Mouse (Mus musculus): Measurements from ENCODE around the gene Kdr. TPM values are rescaled to one million over a fixed set of nuclear protein-coding genes. Genes with fewer than 3 reads are reported as not detected.

The Kdr gene
- polyA plus RNA-seq, 1 experiment from 2014 or later: 7.7 TPM

DNA sequence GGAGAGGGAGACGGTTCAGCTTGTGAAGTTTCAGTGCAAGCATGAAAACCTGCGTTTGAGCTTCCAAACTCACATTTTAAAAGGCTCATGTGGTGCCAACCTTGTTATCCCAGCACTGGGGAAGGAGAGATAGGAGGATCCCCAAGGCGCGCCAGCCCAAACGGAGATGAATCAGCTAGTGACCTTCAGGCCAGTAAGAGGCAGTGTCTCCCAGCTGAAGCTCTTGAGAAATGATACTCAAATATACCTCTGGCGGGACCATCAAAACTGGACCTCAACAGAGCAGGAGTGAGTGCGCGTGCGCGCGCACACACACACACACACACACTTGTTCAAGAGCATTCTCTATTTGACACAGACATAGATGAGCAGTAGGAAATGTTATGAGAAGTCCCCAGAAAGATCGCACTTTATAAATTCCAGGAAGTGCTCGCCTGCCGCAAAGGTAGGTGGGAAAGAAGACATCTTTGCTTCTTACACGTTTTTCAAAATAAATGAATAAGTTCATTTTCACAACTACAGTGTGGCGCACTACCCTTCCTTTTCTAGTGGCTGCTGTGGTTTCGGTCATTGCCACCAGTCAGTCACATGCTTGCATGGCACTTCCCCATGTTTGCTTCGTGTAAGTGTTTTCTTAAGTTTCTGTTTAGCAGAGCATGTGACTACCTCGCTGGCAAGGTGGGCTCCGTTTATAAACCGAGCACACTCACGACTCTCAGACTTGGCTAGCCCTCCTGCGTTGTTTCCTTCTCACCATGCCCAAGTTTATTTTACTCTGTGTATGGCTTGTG is 2.5 kb upstream of the Kdr start:
- 53% methylated on average over 23 of the region's 23 CpGs for WGBS (ENCODE audit: insufficient replicate concordance)

DNA sequence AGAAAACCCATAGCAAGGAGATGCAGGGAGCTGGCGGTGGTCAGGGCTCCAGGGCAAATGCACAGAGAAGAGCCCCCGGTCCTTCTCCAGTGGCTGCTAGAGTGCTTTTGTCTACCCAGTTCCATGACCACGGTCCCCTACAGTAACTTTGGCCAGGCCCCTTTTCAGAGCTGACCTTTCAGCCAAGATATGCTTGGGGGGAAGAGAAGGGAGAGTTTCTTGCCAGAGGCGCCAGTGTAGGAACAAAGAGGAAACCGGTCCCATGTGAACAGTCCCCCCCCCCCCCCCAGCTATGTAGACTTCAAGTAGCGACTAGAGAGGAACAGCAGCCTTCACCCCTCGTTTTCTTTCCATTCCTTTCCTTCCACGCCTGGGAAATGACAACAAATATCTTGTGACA is 850 bp upstream of the Kdr start:
- Histone ChIP-seq H3K27ac (no peak overlapping the region), H3K27me3 (peaks cover 85% of the 10 kb centered on the region)
- ATAC-seq (ENCODE audit: low read depth): no peak

More for the DNA sequence above, 2.5 kb upstream of the Kdr start:
- Histone ChIP-seq H3K4me2 (no peak overlapping the region), H3K36me3 (no peaks in the 10 kb centered on the region), H3K9ac (no peak overlapping the region), H3K27ac (no peak overlapping the region), H3K4me1 (replicated peaks) (peaks cover 12% of the 10 kb centered on the region), H3K4me3 (replicated peaks) (no peak overlapping the region), H3K27me3 (peaks cover 70% of the 10 kb centered on the region), H3K9me3 (replicated peaks) (no peaks in the 10 kb centered on the region)
- DNase-seq (no peak), ATAC-seq (ENCODE audit: low read depth) (no peak)

DNA sequence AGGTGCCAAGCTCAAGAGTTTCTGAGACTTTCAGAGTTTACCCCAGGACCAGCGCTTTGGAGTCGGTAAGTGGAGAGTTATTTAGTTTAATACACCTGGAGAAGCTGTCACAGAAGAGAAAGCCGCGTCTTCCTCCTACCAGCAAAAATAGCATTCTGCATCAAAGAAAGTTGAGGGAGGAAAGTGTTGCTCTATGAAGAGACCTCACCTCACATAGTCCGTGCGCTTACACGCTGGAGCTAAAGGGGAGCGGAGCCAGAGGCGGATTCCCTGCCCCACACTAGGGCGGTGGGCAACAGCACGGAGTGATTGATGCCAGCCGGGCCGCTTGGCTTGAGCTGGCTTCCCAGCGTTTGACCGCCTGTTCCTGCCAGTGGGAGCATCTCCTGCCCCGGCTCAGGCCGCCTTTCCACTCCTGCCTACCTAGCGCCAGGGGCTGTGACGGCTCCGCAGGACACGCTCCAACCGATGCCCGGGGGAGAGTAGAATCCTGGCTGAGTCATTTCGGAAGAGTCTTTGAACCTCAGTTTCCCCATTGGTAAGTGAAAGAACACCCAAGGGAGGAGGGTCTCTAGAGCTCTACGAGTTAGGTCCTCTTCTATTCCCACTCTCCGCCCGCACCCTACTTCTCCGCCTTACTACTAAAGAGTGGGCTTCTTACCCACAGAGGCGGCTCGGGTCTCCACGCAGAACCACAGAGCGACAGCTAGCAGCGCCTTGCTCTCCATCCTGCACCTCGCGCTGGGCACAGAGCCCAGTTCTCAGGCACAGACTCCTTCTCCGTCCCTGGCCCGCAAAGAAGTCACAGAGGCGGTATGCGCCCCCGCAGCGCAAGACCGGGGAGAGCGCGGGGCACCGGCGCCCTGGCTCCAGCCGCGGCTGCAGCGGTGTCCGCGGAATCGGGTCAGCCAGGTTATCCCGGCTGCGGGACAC is 551 bp downstream of the Kdr start:
- DNase-seq (no peak), ATAC-seq (ENCODE audit: low read depth) (peak; percentile 12; the same call in 1 of the 2 replicates)
- Histone ChIP-seq H3K9me3 (replicated peaks) (no peaks in the 10 kb centered on the region), H3K4me3 (replicated peaks) (peak overlapping the region; percentile 61), H3K9ac (peak overlapping the region; percentile 63), H3K4me1 (replicated peaks) (peaks cover 12% of the 10 kb centered on the region), H3K27ac (peak overlapping the region; percentile 43; the same call in 1 of the 2 replicates), H3K36me3 (no peaks in the 10 kb centered on the region), H3K27me3 (peaks cover 86% of the 10 kb centered on the region), H3K4me2 (peak overlapping the region; percentile 77)
- under 1% methylated on average over 54 of the region's 54 CpGs for WGBS (ENCODE audit: insufficient replicate concordance)

More for the DNA sequence above, 850 bp upstream of the Kdr start:
- Histone ChIP-seq H3K9me3 (replicated peaks) (no peaks in the 10 kb centered on the region), H3K4me1 (replicated peaks) (peaks cover 12% of the 10 kb centered on the region), H3K4me2 (peak overlapping the region; percentile 77), H3K4me3 (replicated peaks) (peak overlapping the region; percentile 61), H3K9ac (no peak overlapping the region), H3K36me3 (no peaks in the 10 kb centered on the region)
- WGBS (ENCODE audit: insufficient replicate concordance): 11% methylated on average over 8 of the region's 8 CpGs
- no peak for DNase-seq

DNA sequence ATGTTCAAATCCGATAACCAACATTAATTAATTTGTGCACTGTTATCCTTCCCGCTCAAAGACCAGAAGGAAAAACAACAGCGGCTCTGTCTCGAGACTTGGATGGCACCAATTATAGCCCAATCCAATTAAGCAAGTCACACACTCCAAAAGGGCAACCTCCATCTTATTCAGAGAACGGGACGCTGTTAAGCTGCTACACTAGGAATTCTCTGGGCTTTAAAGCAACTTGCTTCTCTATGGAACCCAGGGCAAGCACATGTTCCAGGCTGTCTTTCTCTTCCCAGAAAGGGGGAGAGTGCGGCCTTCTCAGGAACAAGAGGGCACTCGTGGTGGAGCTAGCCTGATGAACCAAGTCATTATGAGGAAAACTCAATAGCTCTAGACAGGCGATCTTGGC is 1.6 kb downstream of the Kdr start:
- Histone ChIP-seq H3K27ac (no peak overlapping the region), H3K9me3 (replicated peaks) (no peaks in the 10 kb centered on the region), H3K9ac (no peak overlapping the region), H3K4me3 (replicated peaks) (peak overlapping the region; percentile 10; the same call in 1 of the 2 replicates), H3K4me1 (replicated peaks) (peaks cover 12% of the 10 kb centered on the region), H3K36me3 (no peaks in the 10 kb centered on the region), H3K4me2 (no peak overlapping the region), H3K27me3 (peaks cover 78% of the 10 kb centered on the region)
- ATAC-seq (ENCODE audit: low read depth) (no peak), DNase-seq (no peak)
- WGBS (ENCODE audit: insufficient replicate concordance): 36% methylated on average over 9 of the region's 9 CpGs

DNA sequence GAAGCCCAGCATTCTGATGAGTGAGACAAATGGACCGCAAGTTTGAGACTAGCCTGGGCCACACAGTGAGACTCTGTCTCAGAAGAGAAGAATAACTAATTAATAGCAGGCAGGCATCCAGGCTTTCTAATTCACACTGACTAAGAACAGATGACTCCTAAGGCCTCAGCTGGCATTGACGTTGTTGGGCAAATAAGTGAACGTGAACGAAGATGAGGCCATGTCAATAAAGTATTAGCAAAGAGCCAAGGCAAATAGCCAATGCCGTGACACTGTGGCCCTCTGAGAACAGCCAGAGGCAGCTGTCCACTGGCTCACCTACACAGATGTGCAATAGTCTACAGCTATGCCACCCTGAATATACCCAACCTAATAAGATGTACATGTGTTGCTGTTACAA is 2.9 kb downstream of the Kdr start:
- peaks cover 65% of the 10 kb centered on the region for H3K27me3 ChIP-seq
- peak overlapping the region; percentile 2; the same call in 1 of the 2 replicates for H3K4me3 ChIP-seq (replicated peaks)
- DNase-seq: no peak
- H3K9me3 ChIP-seq (replicated peaks): no peaks in the 10 kb centered on the region
- 0 out of 2 replicates have a peak overlapping the region, but pooled peaks have one; percentile 43 for H3K27ac ChIP-seq
- 0 out of 2 replicates have a peak overlapping the region, but pooled peaks have one; percentile 10 for H3K4me2 ChIP-seq
- 59% methylated on average over 5 of the region's 5 CpGs for WGBS (ENCODE audit: insufficient replicate concordance)
- no peak for ATAC-seq (ENCODE audit: low read depth)
- no peak overlapping the region for H3K9ac ChIP-seq
- H3K4me1 ChIP-seq (replicated peaks): peaks cover 12% of the 10 kb centered on the region
- no peaks in the 10 kb centered on the region for H3K36me3 ChIP-seq

DNA sequence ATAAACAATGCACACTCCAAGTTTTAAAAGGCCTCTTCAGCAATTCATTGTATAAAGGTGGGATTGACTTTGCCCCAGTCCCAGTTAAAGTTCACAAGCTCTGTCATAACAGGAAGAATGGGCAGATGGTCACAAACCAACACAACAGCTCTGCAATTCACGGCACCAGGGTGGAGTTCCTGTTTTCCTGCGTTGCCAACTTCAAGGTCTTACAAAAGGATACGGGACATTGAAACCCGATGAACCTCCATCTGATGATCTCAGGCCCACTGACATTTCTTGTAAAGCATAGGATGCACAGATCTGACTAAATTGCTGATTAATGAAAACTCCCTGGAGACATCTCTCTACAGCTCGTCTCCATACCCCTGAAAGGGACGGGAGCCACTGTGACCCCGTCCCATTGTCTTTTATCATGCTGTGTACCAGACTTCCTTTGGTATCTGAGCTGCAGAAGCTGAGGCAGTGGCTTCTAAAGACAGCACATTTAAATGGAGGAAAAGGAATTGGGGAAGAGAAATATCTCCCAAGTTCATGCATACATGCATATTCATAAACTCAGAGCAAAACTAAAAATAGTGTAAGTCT is 3.6 kb downstream of the Kdr start:
- Histone ChIP-seq H3K27me3 (peaks cover 58% of the 10 kb centered on the region), H3K36me3 (no peaks in the 10 kb centered on the region), H3K4me1 (replicated peaks) (peaks cover 12% of the 10 kb centered on the region), H3K27ac (0 out of 2 replicates have a peak overlapping the region, but pooled peaks have one; percentile 43), H3K9ac (no peak overlapping the region), H3K9me3 (replicated peaks) (no peaks in the 10 kb centered on the region), H3K4me3 (replicated peaks) (no peak overlapping the region), H3K4me2 (no peak overlapping the region)
- WGBS (ENCODE audit: insufficient replicate concordance): 14% methylated on average over 7 of the region's 7 CpGs
- DNase-seq: no peak
- peak; percentile 15; the same call in 1 of the 2 replicates for ATAC-seq (ENCODE audit: low read depth)

DNA sequence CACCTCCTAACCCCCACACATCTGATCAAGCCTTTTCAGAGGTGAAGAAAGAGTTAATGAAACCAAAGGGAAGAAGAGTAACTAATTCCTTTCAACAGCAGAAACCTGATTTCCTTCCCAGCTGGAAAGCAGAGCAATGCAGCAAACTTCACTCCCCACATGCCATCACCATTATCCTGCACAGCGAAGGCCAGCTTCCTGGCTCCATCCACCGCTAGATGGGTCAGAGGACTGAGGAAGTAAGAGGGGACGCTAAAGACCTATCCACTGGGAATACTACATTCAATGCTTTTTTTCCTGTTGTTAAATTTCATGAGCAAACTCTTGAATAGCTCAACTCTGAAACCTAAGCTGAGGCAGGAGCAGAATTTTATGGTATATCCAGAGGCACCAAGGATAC is 8.4 kb downstream of the Kdr start:
- H3K4me1 ChIP-seq (replicated peaks): no peaks in the 10 kb centered on the region
- no peak overlapping the region for H3K9ac ChIP-seq
- H3K4me2 ChIP-seq: no peak overlapping the region
- H3K4me3 ChIP-seq (replicated peaks): no peak overlapping the region
- ATAC-seq (ENCODE audit: low read depth) (no peak), DNase-seq (no peak)
- H3K27me3 ChIP-seq: peaks cover 10% of the 10 kb centered on the region
- no peaks in the 10 kb centered on the region for H3K9me3 ChIP-seq (replicated peaks)
- H3K27ac ChIP-seq: no peak overlapping the region
- WGBS (ENCODE audit: insufficient replicate concordance): 51% methylated on average over 3 of the region's 3 CpGs
- H3K36me3 ChIP-seq: no peaks in the 10 kb centered on the region

DNA sequence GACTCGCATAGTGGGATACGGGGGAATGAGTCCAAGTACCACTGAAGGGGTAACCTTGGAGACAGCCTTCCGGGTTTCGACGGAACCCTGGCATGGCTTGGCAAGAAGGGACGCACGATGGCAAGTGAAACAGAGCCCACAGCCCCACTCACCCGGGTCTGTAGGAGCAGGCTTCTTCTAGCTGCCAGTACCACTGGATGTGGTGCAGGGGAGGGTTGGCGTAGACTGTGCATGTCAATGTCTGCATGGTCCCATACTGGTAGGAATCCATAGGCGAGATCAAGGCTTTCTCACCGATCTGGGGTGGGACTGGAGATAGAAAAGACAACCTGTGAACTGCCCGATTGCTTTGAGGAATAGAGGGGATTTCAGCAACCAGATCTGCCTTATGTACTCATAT is 15.7 kb downstream of the Kdr start:
- peaks cover 10% of the 10 kb centered on the region for H3K27me3 ChIP-seq
- peak overlapping the region; percentile 34 for H3K4me3 ChIP-seq (replicated peaks)
- peak overlapping the region; percentile 31 for H3K9ac ChIP-seq
- H3K9me3 ChIP-seq (replicated peaks): no peaks in the 10 kb centered on the region
- no peak for DNase-seq
- peaks cover 41% of the 10 kb centered on the region for H3K4me1 ChIP-seq (replicated peaks)
- peak overlapping the region; percentile 55 for H3K4me2 ChIP-seq
- 28% methylated on average over 12 of the region's 12 CpGs for WGBS (ENCODE audit: insufficient replicate concordance)
- H3K27ac ChIP-seq: peak overlapping the region; percentile 67
- peak; percentile 47 for ATAC-seq (ENCODE audit: low read depth)
- H3K36me3 ChIP-seq: no peaks in the 10 kb centered on the region

DNA sequence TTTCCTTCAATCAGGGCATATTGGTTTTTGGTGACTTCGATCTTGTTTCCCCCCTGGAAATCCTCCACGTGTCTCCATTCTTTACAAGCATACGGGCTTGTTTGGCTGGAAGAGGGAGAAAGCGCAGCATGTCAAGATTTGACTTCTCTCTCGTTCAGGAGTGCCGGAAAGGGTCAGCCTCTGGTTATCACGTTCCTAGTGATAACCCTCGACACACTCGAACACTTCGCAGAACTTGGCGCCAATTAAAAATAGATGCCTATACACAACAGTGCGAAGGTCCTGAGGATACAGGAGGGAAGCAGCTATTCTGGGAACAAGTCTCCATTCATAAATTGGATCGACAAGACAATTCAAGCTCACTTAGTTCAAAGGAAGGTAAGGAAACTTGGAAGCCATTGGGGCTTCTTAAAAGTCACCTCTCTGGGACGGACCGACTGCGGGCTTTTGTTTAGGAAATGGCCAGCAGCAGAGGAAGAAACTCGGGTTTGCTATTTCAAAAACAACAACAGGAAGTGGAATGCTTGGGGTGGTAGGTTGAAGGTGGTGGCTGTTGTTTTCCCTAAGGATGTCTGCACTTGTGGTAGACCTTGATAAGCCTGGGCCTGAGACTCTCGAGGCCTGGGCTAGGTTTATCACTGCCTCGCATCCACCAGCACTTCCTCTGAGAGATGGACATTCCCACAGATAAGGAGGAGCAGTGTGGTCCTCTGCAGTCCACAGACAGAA is 16.4 kb downstream of the Kdr start:
- ATAC-seq (ENCODE audit: low read depth) (peak; percentile 97), DNase-seq (peak; percentile 63)
- Histone ChIP-seq H3K36me3 (no peaks in the 10 kb centered on the region), H3K9me3 (replicated peaks) (no peaks in the 10 kb centered on the region), H3K27ac (peak overlapping the region; percentile 67), H3K4me1 (replicated peaks) (peaks cover 41% of the 10 kb centered on the region), H3K4me2 (peak overlapping the region; percentile 55), H3K4me3 (replicated peaks) (peak overlapping the region; percentile 34), H3K27me3 (peaks cover 10% of the 10 kb centered on the region), H3K9ac (peak overlapping the region; percentile 31; the same call in 1 of the 2 replicates)
- WGBS (ENCODE audit: insufficient replicate concordance): 14% methylated on average over 19 of the region's 19 CpGs

DNA sequence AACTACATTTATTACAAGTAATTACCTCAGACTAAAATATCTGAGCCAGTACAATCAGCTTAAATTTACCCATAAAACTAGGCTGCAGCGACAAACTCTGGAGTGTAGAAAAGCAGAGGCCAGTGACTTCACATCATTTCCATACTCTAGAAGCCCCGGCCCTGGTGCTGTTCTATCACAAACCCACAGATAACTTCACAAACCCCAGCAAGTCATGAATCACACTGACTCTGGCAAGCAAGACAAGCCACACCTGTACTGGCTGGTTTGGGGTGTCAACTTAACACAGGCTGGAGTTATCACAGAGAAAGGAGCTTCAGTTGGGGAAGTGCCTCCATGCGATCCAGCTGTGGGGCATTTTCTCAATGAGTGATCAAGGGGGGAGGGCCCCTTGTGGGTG is 18.4 kb downstream of the Kdr start:
- peaks cover 41% of the 10 kb centered on the region for H3K4me1 ChIP-seq (replicated peaks)
- WGBS (ENCODE audit: insufficient replicate concordance): 24% methylated on average over 3 of the region's 3 CpGs

More for the DNA sequence above, 18.4 kb downstream of the Kdr start:
- peaks cover 10% of the 10 kb centered on the region for H3K27me3 ChIP-seq
- H3K9me3 ChIP-seq (replicated peaks): no peaks in the 10 kb centered on the region
- peak; percentile 48; the same call in 1 of the 2 replicates for ATAC-seq (ENCODE audit: low read depth)
- no peak overlapping the region for H3K4me2 ChIP-seq
- no peaks in the 10 kb centered on the region for H3K36me3 ChIP-seq
- H3K4me3 ChIP-seq (replicated peaks): no peak overlapping the region
- no peak overlapping the region for H3K9ac ChIP-seq
- peak; percentile 11 for DNase-seq
- H3K27ac ChIP-seq: peak overlapping the region; percentile 45; the same call in 1 of the 2 replicates
